Mouse (Mus musculus) olfactory bulb, adult 2 months (tissue): Measurements from ENCODE around the gene Dlg2. TPM values are rescaled to one million over a fixed set of nuclear protein-coding genes. Genes with fewer than 3 reads are reported as not detected.

ENCODE experiments used
- H3K27ac ChIP-seq: fragments of 200-500 bp; 2 replicates; pipeline ENCODE4 v1.5.1; 2012; ENCODE audit warnings: low read depth, low read length; ENCODE audit not compliant: insufficient read depth
- H3K4me1 ChIP-seq: fragments of 200-500 bp; 2 replicates; pipeline ENCODE4 v1.6.1; 2012; ENCODE audit warnings: low read length; ENCODE audit not compliant: control insufficient read depth, insufficient read depth
- H3K4me3 ChIP-seq: fragments of 200-500 bp; 2 replicates; pipeline ENCODE4 v1.5.1; 2012; ENCODE audit warnings: mild to moderate bottlenecking, low read depth, low read length, moderate library complexity; ENCODE audit not compliant: insufficient read depth
- CTCF ChIP-seq: fragments of 200-500 bp; IDR thresholded peaks from 2 replicates; pipeline ENCODE4 v1.5.1; 2012; ENCODE audit warnings: low read depth, mild to moderate bottlenecking, low read length, moderate library complexity; ENCODE audit not compliant: insufficient read depth
- POLR2A ChIP-seq: fragments of 200-500 bp; IDR thresholded peaks from 2 replicates; pipeline ENCODE4 v1.6.1; 2012; ENCODE audit warnings: mild to moderate bottlenecking, low read depth, low read length, moderate library complexity; ENCODE audit not compliant: insufficient read depth
- WGBS: fragments of 180-500 bp; shearing (Covaris S2); methylation state at CpG from one replicate; pipeline ENCODE4 v1.1.7; 2018; 5-methylcytosine and 5-hydroxymethylcytosine counted together
- polyA plus RNA-seq: library from polyadenylated mRNA; stranded (reverse); fragments of >200 nt; gene quantifications from 2 replicates; pipeline ENCODE4 v1.2.4, GENCODE M21; 2012; ENCODE audit warnings: low replicate concordance; ENCODE audit not compliant: missing spikeins, insufficient read depth, insufficient read length

Gene Dlg2
- polyA plus RNA-seq, 1 experiment, result not detected

DNA sequence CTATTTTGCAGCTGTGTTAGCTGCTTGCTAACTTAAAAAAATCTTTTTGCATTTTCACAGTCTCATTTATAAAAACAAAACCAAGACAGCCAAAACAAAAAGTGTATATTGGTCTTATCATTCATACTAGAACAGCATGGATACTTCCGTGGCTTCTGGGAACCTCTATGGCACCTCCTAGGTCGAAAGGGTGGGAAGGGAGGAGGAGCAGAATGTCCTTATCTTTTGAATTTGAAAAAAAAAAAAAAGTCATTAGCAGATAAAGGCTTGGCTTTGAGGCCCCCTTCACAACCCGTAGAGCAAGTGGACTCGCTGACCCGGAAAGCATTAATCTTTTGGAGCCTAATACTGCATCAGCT lies 785.2 kb downstream of the Dlg2 start:
- peak overlapping the region; percentile 41 for H3K27ac ChIP-seq
- H3K4me1 ChIP-seq, result no peaks in the 10 kb centered on the region
- TF ChIP-seq CTCF (no peak), POLR2A (no peak)
- peak overlapping the region; percentile 92 for H3K4me3 ChIP-seq
- WGBS, result 3% methylated on average over 5 of the region's 5 CpGs

DNA sequence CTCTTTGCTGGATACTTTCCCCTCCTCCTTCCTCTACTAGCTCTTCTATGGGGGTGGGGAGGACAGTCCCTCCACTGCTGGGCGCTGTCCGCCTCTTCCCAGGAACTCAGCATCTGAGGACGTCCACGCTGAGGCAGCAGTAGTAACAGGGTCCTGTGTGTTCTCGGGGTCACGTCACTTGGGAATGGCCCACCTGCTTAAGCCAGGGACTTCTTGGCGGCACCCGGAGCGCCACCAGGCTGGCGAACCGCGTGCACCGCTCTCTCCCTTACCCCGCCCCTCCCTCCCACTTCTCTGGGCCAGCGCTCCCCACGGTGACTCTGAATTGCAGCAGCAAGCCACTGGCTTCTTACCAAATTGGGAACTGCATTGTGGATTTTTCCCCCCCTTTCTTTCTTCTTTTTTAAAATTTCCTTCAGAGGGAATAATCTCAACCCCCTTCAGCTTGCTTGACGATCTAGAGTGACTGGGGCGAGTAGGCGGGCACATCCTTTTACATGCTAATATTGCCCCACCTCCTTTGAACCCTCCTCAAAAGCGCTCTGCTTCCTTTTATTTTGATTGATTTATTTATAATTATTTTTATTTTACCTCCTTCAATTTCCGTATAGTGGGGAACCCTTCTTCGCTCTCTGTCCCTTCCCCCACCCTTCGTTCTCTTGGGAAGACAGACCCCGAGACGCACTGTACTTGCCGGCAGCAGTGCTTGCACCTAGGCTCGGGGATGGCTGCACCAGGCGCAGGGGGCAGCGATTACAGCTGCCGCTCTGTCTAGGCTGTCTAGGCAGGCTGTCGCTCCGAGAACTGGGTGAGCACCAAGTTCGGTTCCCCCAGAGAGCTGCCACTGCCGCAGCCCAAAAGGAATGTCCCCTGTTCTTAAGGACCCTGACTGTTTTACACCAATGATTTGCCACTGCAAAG lies 785.8 kb downstream of the Dlg2 start:
- Histone ChIP-seq H3K4me1 (no peaks in the 10 kb centered on the region), H3K4me3 (peak overlapping the region; percentile 92), H3K27ac (peak overlapping the region; percentile 95)
- TF ChIP-seq POLR2A, result no peak
- 0 out of 2 replicates have a peak, but pooled peaks have one; percentile 29 for TF ChIP-seq CTCF
- WGBS, result under 1% methylated on average over 34 of the region's 34 CpGs

DNA sequence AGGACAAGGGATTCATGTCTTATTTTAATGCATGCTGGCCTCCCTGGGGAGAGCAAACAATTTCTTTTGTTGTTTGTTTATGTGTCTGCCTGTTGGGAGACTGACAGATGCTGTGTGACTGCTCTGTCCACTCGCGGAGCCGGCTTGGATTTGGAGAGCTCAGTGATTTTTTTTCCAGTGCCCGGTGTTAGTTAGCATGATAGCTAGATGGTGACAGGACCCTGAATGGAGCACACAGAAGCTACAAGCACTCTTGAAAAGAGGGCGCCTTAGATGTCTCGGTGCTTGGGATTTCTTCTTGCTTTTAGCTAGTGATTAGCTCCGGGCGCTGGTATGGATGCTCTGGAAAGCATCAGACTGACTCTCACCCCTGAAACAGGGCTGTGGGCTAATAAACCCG lies 786.5 kb downstream of the Dlg2 start:
- H3K27ac ChIP-seq, result peak overlapping the region; percentile 95
- WGBS, result 2% methylated on average over 9 of the region's 9 CpGs
- peak overlapping the region; percentile 92 for H3K4me3 ChIP-seq
- H3K4me1 ChIP-seq, result no peaks in the 10 kb centered on the region
- no peak for TF ChIP-seq CTCF
- no peak for TF ChIP-seq POLR2A

DNA sequence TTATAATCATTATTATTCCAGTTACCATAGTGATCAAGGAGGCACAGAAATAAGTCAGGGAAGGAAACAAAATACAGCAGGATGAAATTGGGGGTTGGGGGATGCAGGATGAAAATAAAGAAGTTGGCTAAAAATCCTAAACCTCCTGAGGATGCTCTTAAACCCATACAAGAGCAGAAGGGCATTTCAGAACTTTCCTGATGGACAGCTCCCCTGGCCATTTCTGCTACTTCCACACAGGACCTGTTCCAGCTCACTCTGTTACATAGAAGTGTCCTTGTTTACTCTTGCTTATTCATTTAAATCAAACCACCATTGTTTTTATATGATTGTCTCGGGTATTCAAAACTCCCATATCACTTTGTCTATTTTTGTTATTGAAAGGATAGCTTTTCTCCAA lies 791.3 kb downstream of the Dlg2 start:
- no peak overlapping the region for H3K4me3 ChIP-seq
- 54% methylated on average over 1 of the region's 1 CpGs for WGBS
- no peak overlapping the region for H3K27ac ChIP-seq
- TF ChIP-seq CTCF, result no peak
- no peak for TF ChIP-seq POLR2A
- H3K4me1 ChIP-seq, result no peaks in the 10 kb centered on the region

DNA sequence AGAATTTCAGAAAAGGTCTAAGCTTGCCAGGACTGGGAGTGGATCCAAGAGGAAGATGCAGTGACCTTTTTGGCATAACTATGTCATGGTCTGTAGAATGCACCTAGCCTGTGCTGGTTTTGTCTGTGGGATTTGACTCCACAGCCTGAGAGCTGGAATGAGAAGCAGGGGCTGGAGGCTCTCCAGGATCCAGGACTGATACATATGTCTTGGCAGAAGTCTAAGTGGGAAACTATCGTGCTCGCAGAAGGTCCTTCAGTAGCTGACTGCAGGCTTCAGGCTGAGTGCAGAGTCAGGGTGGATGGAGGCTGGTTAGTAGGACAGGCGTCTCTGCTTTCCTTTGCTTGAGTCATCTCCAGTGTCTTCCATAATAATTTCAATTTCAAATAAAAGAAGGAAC lies 807.7 kb downstream of the Dlg2 start:
- 77% methylated on average over 3 of the region's 3 CpGs for WGBS
- H3K4me1 ChIP-seq, result no peaks in the 10 kb centered on the region
- H3K27ac ChIP-seq, result no peak overlapping the region
- H3K4me3 ChIP-seq, result no peak overlapping the region
- no peak for TF ChIP-seq POLR2A
- TF ChIP-seq CTCF, result no peak

DNA sequence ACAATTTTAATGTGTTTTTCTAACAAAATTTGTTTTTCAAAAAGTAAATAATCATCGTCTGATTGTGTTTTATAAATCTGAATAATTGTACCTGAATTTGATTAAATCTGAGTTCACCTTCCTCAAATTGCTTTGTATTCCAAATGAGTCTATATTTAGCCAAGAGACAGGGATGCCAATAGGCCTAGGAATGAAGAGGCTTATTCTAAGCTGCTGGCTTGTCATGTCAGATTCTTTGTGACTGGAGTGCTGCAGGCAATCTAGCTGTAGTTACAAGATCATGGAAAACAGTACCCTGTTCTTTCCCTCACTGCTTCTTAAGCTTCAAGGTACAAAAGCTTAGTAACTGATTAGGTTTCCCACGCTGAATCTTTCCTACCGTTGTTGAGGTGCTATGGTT lies 811.9 kb downstream of the Dlg2 start:
- no peak for TF ChIP-seq POLR2A
- no peak for TF ChIP-seq CTCF
- Histone ChIP-seq H3K27ac (no peak overlapping the region), H3K4me3 (no peak overlapping the region), H3K4me1 (no peaks in the 10 kb centered on the region)
- WGBS, result 52% methylated on average over 3 of the region's 3 CpGs

DNA sequence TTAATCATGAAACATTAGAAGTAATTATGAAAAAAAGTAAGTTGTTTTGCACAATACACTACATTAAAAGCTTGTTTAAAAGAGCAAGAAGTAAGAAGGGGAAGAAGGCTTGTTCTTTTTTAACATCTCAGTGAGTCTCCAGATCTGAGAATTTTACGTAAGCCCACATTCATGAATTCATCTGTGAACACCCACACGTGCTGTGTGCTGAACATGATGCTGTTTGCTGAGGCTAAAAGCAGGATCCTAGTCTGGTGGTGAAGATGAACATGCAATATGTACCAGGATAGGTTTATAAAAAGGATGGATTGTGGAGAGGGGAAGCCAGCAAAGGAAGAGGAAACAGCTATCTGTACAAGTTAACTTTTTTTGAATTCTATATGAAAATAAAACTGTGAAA lies 819.7 kb downstream of the Dlg2 start:
- 29% methylated on average over 2 of the region's 2 CpGs for WGBS
- Histone ChIP-seq H3K4me3 (no peak overlapping the region), H3K27ac (no peak overlapping the region), H3K4me1 (no peaks in the 10 kb centered on the region)
- TF ChIP-seq POLR2A (no peak), CTCF (no peak)

DNA sequence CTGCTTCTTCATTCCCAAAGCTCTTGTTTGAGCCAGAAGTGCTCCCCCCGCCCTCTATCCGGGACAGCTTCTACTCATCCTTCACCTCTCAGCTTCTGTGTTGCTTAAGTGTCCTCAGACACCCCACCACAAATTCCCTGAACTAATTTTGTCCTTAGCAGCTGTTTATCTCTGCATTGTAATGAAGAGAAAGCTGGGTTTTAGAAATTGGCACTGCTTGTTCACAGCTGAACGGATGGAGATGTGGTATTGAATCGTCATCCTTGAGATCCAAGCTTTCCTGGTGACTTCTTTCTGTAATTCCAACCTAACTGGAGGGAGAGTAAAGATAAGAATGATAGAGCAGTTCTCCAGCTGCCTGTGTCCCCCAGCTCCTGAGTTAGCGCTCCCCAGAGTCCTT lies 834.7 kb downstream of the Dlg2 start:
- TF ChIP-seq POLR2A, result no peak
- no peak for TF ChIP-seq CTCF
- WGBS, result 61% methylated on average over 5 of the region's 5 CpGs

DNA sequence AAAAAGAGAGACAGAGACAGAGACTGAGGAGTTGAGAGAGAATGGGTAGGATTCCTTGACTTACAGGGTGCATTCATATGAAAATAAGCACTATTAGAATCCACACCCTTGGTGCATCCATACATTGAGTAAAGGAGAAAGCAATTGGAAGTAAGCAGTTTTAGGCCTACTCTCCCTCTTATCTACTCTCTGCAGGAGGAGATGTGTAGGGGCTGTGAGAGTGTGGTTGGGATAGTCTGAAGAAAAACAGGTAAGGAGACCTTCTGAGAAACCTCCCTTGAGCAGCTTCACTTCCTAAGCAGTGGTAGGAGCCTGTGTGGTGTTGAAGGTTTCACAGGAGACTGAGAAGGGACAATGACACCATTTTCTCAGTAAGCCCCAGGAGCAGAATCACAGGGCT lies 868.6 kb downstream of the Dlg2 start:
- H3K4me3 ChIP-seq, result no peak overlapping the region
- H3K4me1 ChIP-seq, result peaks cover 2% of the 10 kb centered on the region; the same call in 1 of the 2 replicates
- no peak for TF ChIP-seq POLR2A
- TF ChIP-seq CTCF, result no peak
- no peak overlapping the region for H3K27ac ChIP-seq

More for the DNA sequence above, 834.7 kb downstream of the Dlg2 start:
- Histone ChIP-seq H3K4me3 (no peak overlapping the region), H3K27ac (peak overlapping the region; percentile 62), H3K4me1 (no peaks in the 10 kb centered on the region; the same call in 1 of the 2 replicates)
